Mouse (Mus musculus): ENCODE results near the gene Tgm2. TPM values are rescaled to one million over a fixed set of nuclear protein-coding genes. Genes with fewer than 3 reads are reported as not detected.
A peak's percentile ranks its signal among the peaks of the same experiment; 100 is the strongest.

The Tgm2 gene
- total RNA-seq, 2 experiments from 2014 or later: 9.8 to 14.0 TPM

DNA sequence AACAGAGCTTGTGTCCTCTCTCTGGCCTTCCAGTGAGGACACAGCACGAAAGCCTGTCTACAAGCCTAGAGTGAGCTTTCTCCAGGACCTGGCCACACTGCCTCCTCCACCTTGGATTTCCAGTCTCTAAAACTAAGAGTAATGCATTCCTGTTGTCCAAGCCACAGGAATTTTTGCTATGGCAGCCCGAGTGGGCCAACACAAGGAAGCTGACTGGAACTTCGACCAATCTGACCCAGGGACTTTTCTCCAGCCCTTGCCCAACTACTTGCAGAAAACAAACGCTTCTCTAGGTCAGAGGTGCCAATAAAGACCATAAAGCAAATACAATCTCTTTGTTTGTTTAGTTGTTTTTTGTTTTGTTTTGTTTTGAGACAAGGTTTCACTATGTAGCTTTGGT is 56.1 kb downstream of the Tgm2 start:
- TF ChIP-seq CTCF (conservative IDR thresholded peaks at IDR 0.05): no peak
- Histone ChIP-seq H3K27ac (no peak overlapping the region), H3K4me3 (no peak overlapping the region)
- no peak for DNase-seq (ENCODE audit: low spot score in 2 of 2)

DNA sequence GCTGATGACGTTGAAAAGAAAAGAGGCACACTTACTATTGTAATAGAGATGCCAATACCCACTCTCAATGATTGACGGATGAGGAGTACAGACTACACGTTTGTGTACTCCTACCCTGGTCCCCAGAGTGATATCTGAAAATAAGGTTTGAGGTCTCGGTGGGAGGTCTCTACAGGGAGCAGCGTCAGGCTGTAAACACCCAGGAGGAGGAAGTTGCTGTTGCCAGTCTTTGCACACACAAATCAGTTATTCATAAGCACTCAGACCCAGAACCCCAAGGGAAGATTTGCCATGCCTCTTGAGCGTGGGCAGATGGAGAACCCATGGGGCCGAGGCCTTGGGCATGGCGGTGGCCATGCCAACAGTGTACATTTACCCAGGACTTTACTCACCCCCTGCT is 61.8 kb downstream of the Tgm2 start:
- Histone ChIP-seq H3K4me3 (no peak overlapping the region), H3K27ac (no peak overlapping the region)
- DNase-seq (ENCODE audit: low spot score in 2 of 2): no peak
- TF ChIP-seq CTCF (conservative IDR thresholded peaks at IDR 0.05): no peak

DNA sequence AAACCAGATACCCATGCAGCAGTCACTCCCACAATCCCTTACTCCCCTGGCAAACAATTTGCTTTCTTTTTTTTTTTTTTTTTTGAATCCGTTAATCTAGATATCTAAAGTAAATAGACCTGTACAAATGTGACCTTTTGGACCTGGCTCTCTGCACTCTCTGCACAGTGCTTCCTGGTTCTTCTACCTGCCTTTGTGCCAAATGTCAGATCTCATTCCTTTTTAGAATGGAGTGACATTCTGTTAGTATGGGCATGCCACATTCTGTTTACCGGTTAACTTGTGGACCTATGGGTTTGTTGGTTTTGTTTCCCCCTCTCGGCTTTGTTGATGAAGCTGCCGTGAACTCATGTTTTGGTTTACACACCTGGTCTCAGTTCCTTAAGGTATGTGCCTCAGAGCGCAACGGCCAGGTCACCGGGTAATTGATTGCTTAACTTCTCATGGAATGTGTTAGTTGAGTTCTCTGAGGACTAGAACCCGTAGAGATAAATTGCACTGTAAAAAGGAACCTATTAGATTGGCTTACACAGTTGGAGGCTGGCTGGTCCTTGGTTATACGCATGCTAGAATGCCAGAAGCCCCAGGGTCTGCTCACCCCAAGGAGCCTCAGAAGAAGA is 65.5 kb downstream of the Tgm2 start:
- DNase-seq (ENCODE audit: low spot score in 2 of 2): no peak
- Histone ChIP-seq H3K27ac (no peak overlapping the region), H3K4me3 (no peak overlapping the region)
- TF ChIP-seq CTCF (conservative IDR thresholded peaks at IDR 0.05): no peak

GRCm38 (mm10) chr2:158079843-158080395 is 66.3 kb downstream of the Tgm2 start:
- no peak overlapping the region for H3K4me3 ChIP-seq
- no peak for DNase-seq (ENCODE audit: low spot score in 2 of 2)
- no peak overlapping the region for H3K27ac ChIP-seq
- peak; percentile 41 for TF ChIP-seq CTCF (conservative IDR thresholded peaks at IDR 0.05)

DNA sequence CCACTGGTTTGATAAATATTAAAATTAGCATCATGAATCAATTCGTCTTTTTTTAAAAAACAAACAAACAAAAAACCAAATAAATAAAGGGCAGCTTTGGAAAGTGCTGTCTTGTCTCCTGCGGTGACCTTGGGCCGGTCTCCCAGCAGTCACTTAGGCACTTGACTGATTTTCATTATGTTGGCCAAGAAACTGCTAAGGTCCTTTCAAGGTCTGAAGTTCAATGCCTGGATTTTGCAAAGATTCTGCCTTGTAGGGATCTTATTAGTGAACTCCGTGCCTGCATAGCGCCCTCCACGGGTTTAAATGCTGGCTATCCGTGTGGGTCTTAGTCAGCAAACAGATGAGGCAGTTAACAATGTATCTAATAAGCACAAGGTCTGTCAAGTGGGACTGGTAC is 67.3 kb downstream of the Tgm2 start:
- Histone ChIP-seq H3K4me3 (no peak overlapping the region), H3K27ac (no peak overlapping the region)
- no peak for DNase-seq (ENCODE audit: low spot score in 2 of 2)
- no peak for TF ChIP-seq CTCF (conservative IDR thresholded peaks at IDR 0.05)

- no peak for DNase-seq (ENCODE audit: low spot score in 2 of 2)
- H3K4me3 ChIP-seq: no peak overlapping the region
- no peak overlapping the region for H3K27ac ChIP-seq
- no peak for TF ChIP-seq CTCF (conservative IDR thresholded peaks at IDR 0.05)
Measured at GRCm38 (mm10) chr2:158077981-158078380, 68.3 kb downstream of the Tgm2 start.

GRCm38 (mm10) chr2:158076690-158077089 is 69.5 kb downstream of the Tgm2 start:
- TF ChIP-seq CTCF (conservative IDR thresholded peaks at IDR 0.05): no peak
- no peak overlapping the region for H3K27ac ChIP-seq
- no peak for DNase-seq (ENCODE audit: low spot score in 2 of 2)
- H3K4me3 ChIP-seq: no peak overlapping the region

DNA sequence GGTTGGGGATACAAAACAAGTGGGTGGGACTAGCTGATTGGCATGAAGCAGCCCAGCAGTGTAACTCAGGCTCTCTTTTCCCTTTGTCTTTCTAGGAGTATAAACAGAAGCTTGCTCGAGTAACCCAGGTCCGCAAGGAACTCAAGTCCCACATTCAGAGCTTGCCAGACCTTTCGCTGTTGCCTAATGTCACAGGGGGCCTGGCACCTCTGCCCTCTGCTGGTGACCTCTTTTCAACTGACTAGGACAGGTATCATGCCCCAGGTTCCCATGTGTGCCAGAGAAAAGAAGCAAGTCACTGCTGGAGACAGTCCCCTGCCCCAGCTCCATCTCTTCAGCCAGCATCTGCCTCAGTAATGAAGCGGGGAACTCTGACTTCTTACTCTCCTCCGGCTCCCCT is 71.4 kb downstream of the Tgm2 start:
- no peak for TF ChIP-seq CTCF (conservative IDR thresholded peaks at IDR 0.05)
- DNase-seq (ENCODE audit: low spot score in 2 of 2): no peak
- Histone ChIP-seq H3K27ac (no peak overlapping the region), H3K4me3 (no peak overlapping the region)

- H3K27ac ChIP-seq: no peak overlapping the region
- DNase-seq (ENCODE audit: low spot score in 2 of 2): no peak
- H3K4me3 ChIP-seq: no peak overlapping the region
- no peak for TF ChIP-seq CTCF (conservative IDR thresholded peaks at IDR 0.05)
Measured at GRCm38 (mm10) chr2:158071633-158071995, 74.6 kb downstream of the Tgm2 start.

GRCm38 (mm10) chr2:158070885-158071632 is 75.2 kb downstream of the Tgm2 start:
- Histone ChIP-seq H3K4me3 (no peak overlapping the region), H3K27ac (no peak overlapping the region)
- no peak for DNase-seq (ENCODE audit: low spot score in 2 of 2)
- 0 out of 2 replicates have a peak, but pooled peaks have one; percentile 14 for TF ChIP-seq CTCF (conservative IDR thresholded peaks at IDR 0.05)

DNA sequence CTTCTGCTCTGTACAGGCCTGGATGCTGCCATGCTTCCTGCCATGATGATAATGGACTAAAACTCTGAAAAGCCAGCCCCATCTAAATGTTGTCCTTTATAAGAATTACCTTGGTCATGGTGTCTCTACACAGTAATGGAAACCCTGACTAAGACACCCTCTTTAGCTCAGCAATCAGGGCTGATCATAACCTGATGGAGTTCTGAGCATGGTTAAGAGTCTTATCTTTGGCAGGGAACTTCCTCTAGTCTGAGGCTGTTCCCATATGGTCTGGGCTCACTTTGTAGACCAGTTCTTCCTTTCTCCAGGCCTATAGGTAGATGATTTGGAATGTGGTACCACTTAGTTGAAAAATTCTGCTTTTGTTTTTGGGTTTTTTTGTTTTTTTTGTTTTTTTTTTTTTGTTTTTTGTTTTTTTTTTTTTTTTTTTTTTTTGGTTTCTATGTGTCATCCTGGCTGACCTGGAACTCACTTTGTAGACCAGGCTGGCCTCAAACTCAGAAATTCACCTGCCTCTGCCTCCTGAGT is 77.7 kb downstream of the Tgm2 start:
- Histone ChIP-seq H3K27ac (no peak overlapping the region), H3K4me3 (no peak overlapping the region)
- no peak for TF ChIP-seq CTCF (conservative IDR thresholded peaks at IDR 0.05)
- no peak for DNase-seq (ENCODE audit: low spot score in 2 of 2)

GRCm38 (mm10) chr2:158067260-158067824 is 78.9 kb downstream of the Tgm2 start:
- Histone ChIP-seq H3K4me3 (no peak overlapping the region), H3K27ac (no peak overlapping the region)
- no peak for TF ChIP-seq CTCF (conservative IDR thresholded peaks at IDR 0.05)
- no peak for DNase-seq (ENCODE audit: low spot score in 2 of 2)

- Histone ChIP-seq H3K27ac (no peak overlapping the region), H3K4me3 (no peak overlapping the region)
- DNase-seq (ENCODE audit: low spot score in 2 of 2): no peak
- TF ChIP-seq CTCF (conservative IDR thresholded peaks at IDR 0.05): no peak
Measured at GRCm38 (mm10) chr2:158066456-158066855, 79.8 kb downstream of the Tgm2 start.

Other genes with a start within 250 kb of the Tgm2 start
- 100 to 1,000 TPM; 110 to 112 TPM for gene Vstm2l, start 231.8 kb downstream of the Tgm2 start, total RNA-seq (2021)
- gene Tti1, start 118.0 kb downstream of the Tgm2 start, total RNA-seq (2021): 10 to 100 TPM; 21.1 to 23.6 TPM
- gene Rprd1b, start 117.9 kb downstream of the Tgm2 start, total RNA-seq (2021): 10 to 100 TPM; 48.9 to 57.2 TPM
- gene D630003M21Rik, start 82.8 kb upstream of the Tgm2 start, total RNA-seq (2021): 1 to 10 TPM; 4.1 to 4.4 TPM
- not detected for gene Bpi, start 111.7 kb upstream of the Tgm2 start, total RNA-seq (2021)
- gene Lbp, start 160.1 kb upstream of the Tgm2 start, total RNA-seq (2021): 1 to 10 TPM; 1.4 to 1.8 TPM
- 100 to 1,000 TPM; 566 to 626 TPM for gene Snhg11, start 229.2 kb upstream of the Tgm2 start, total RNA-seq (2021)